Mouse (Mus musculus) urinary bladder, adult 18-20 months (tissue): ENCODE measurements at regions not wholly inside any gene's neighbourhood (a gene's known extent, or its start where the extent isn't known, plus 50 kb on each side); places are given as distances from the start of the nearest gene placed in this dataset.

Experiments used
- DNase-seq, 2 experiments: peaks; one replicate each; pipeline ENCODE4 v3.0.0; 2022; ENCODE audit warnings: low spot score in 2 of 2, mixed read lengths in 2 of 2

DNA sequence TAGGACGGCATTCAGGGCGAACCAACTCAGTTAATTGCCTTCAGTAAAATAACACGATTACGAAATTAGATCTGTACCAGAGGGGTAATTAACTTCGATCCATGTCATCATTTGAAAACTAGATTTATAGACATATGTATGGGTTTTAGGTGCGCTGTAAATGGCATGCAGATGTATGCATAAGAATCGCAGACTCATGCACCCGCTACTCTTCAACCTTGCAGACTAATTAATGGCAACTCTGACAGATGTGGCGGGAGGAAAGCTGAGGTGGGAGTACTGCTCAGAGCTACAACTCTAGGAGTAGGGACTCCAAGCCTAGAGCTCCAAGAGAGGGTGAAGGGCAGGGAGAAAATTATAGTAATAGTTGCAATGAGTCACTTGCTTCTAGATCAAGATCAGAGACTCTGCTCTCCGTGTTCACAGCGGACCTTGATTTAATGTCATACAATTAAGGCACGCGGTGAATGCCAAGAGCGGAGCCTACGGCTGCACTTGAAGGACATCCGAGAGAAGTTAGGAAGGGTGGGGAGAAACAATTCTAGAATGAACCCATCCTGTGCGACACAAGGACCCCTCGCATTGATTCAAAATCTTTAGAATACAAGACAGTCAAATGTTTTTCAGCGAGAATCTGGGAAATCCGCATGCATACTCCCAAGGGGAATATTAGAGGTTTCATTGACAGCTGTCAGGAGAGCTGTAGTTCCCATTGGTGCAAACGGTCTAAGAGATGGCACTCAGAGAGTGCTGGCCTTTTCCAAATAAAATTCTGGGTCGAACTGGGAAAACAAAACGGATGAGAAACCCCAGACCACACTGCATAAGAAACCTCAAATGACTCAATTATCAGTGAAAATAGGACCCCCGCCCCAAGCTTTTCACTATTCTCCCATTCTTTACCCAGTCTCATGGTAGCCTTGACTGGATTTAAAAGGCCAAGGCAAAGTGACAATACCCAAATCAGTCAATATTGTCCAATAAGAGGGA lies 152.6 kb upstream of the Cypt12 start:
- no peak for DNase-seq

GRCm38 (mm10) chr3:17796766-17797165 lies 151.4 kb upstream of the Cypt12 start:
- no peak for DNase-seq

GRCm38 (mm10) chr3:17798399-17798798 lies 149.8 kb upstream of the Cypt12 start:
- DNase-seq: no peak

- no peak for DNase-seq
These were observed 149.1 kb upstream of the Cypt12 start for GRCm38 (mm10) chr3:17799120-17799519.

- DNase-seq: no peak
These were observed 147.4 kb upstream of the Cypt12 start for GRCm38 (mm10) chr3:17800810-17801209.

- no peak for DNase-seq
These were observed 146.7 kb upstream of the Cypt12 start for GRCm38 (mm10) chr3:17801479-17801878.

DNA sequence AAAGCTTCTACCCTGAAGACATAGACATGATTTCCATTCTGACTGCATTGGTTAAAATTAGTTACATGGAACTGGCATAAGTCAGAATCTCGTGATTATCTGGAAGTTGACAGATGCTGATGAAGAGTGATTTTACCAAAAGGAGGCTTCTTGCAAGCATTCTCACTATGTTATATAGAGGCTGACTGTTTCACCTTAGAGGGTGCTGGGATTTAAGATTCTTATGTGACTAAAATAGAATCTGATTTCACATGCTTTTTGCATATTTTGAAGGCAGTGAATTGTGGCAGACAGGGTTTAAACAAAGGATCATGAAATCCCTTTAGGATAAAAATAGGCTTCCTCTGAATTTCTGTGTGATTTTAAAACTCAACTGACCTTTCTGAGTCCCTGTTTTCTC lies 143.0 kb upstream of the Cypt12 start:
- no peak for DNase-seq

DNA sequence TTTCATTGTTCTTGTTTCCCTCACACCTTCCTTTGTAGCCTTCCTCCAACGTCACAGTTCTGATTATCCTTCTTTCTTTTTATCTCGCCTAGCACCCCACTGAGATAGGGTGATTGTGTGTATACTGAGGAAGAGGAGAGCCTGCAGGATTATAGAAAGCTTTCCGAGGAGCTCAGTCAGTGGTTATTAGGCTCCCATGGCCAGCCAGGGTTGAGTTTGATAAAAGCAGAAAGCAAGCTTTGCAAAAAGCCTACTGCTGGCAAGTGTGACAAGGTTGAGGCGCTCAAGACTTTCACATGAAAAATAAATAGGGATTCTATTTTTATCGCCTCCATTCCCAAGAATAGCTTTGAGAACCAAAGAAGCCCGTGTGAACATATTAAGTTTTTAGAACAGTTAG lies 136.9 kb upstream of the Cypt12 start:
- DNase-seq: no peak

- DNase-seq: no peak
These were observed 124.0 kb upstream of the Cypt12 start for GRCm38 (mm10) chr3:17824201-17824600.

DNA sequence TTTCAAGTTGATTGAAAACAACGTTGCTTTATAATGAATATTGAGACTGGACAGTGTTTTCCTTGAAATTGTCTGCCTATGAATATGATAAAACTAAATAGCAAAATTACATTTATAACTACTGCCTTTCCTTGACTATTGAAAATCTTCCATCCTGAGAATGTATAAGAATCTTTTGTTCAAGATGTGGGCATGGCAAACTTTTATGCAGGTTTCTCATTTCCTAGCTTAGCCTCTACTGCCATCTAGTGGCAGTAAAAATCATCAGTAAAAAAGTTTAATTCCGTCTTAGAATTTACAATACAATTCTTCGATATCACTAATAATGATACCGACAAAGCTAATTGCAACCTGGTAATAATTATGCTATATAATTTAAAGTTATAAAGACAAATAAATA lies 123.5 kb upstream of the Cypt12 start:
- no peak for DNase-seq

DNA sequence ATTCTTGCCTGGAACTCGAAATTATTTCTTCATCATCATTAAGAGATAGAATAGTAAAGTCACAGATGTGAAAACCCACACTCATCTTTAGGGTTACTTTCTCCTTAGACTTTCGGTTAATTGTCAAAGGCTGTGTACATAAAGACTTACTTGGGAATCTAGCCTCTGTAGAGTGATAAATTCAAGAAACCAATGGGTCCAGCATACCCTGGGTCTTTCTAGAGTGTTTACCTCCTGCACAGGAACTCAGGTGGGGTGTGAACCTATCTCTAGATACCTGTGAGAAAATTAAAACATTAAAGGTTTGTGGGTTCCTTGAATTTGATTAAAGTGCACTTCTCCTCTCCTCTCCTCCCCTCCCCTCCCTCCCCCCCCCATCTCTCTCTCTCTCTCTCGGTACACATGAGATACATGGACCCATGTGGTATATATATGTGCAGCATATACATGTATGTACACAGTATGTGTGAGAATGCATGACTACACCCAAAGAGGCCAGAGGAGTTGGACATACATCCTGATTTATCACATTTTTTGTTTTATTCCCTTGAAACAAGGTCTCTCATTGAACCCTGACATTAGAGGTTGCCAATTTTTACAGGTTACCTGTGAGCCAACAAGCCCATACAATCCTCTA lies 122.8 kb upstream of the Cypt12 start:
- no peak for DNase-seq

DNA sequence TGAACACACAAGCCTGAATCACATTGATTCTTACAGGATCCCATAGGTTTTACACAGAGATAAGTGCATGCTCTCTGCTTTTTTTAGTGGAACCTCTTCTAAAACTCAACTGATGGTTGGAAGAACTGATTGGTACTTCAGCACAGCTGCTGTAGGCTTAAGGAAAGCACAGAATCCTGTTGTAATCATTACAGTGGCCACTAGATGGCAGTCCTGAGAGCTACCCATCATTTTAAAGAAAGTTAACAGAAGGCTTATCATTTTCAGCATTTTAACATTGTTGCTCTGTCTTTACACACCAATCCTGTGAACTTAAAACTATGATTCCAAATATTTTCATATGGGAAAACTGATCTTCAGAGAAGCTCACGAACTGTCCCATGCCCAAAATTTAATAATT lies 113.5 kb upstream of the Cypt12 start:
- DNase-seq: peak; percentile 17 to 38

- no peak for DNase-seq
These were observed 100.6 kb upstream of the Cypt12 start for GRCm38 (mm10) chr3:17847609-17848008.

GRCm38 (mm10) chr3:17848181-17848580 lies 100.0 kb upstream of the Cypt12 start:
- DNase-seq: no peak

GRCm38 (mm10) chr3:17862367-17862766 lies 85.8 kb upstream of the Cypt12 start:
- DNase-seq: no peak

DNA sequence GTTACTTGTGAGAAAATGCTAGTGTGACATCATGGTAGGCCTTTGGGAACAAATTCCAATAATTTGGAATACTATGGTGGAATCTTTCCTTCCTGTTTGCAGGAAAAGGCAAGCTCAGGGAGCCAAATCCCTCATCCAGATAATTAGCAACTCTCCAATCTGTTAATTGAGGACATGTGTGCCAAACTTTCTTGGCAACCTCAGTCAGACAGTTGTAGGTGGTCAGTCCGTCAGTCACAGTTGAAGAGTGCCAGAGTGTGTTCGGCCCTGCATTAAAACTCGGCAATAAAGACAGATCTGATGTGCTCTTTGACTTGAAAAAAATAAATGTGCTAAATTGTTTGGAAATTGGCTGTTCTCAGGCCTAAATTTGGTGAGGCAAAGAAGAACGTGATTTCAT lies 83.1 kb upstream of the Cypt12 start:
- DNase-seq: no peak

- DNase-seq: no peak
These were observed 77.2 kb upstream of the Cypt12 start for GRCm38 (mm10) chr3:17870895-17871482.

DNA sequence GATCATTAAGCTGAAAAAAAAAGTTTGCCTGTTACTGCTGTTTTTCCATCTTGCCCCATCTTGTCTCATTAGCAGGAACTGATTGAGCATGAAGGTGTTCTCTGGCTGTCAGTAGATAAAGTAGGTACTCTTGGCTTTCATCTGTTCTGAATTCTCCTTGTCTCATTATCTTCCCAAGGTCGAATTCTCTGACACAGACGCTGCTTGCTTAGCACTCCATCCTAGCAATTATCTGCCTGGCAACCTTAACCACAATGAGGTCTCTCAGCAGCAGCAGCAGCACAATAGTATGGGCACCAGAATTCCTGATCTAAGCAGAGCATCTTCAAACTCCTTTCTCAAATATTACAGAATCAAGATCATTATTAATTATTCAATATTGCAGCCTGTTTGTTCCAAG lies 52.3 kb upstream of the Cypt12 start:
- no peak for DNase-seq

GRCm38 (mm10) chr3:17896756-17897155 lies 51.5 kb upstream of the Cypt12 start:
- DNase-seq: no peak
